Mouse (Mus musculus) ES-E14 (cell line): ENCODE results near the gene Plpp2.

ENCODE experiments used
- CHD2 ChIP-seq: IDR thresholded peaks from 2 replicates; pipeline ENCODE4 v1.6.1; 2014; ENCODE audit warnings: mild to moderate bottlenecking, low read depth, low read length, inconsistent platforms
- MAFK ChIP-seq: IDR thresholded peaks from 2 replicates; pipeline ENCODE4 v1.6.1; 2014; ENCODE audit warnings: mild to moderate bottlenecking, low read depth, low read length, inconsistent platforms; ENCODE audit not compliant: insufficient read depth
- ZC3H11A ChIP-seq: IDR thresholded peaks from 2 replicates; pipeline ENCODE4 v1.6.1; 2012; ENCODE audit warnings: low read depth, mild to moderate bottlenecking, inconsistent platforms, low read length, borderline replicate concordance
- ZNF384 ChIP-seq: IDR thresholded peaks from 2 replicates; pipeline ENCODE4 v1.6.1; 2012; ENCODE audit warnings: low read depth, low read length, inconsistent platforms

- TF ChIP-seq ZNF384: no peak
- no peak for TF ChIP-seq MAFK
- no peak for TF ChIP-seq CHD2
- no peak for TF ChIP-seq ZC3H11A
Observed at GRCm38 (mm10) chr10:79538873-79539272, 5.3 kb upstream of the Plpp2 start.
